Mouse (Mus musculus): ENCODE data around the gene Haghl.

GRCm38 (mm10) chr17:25760148-25760547, 25.3 kb downstream of the Haghl start:
- TF ChIP-seq POLR2A (IDR thresholded peaks at IDR 0.05; ENCODE audit: insufficient read depth, low read depth, low read length) (no peak), EP300 (IDR thresholded peaks at IDR 0.05; ENCODE audit: insufficient read depth, low read depth, low read length) (no peak), CTCF (IDR thresholded peaks at IDR 0.05) (no peak)

All from heart, adult 2 months (tissue).